Mouse (Mus musculus): Measurements from ENCODE around the gene Plaa. TPM values are rescaled to one million over a fixed set of nuclear protein-coding genes. Genes with fewer than 3 reads are reported as not detected.
"Not testable (repeated sequence)": the region's sequence is repeated elsewhere in the genome, so short reads cannot be mapped to it uniquely, and the experiment has no call there.

Gene Plaa
- 53.9 and 74.0 TPM in 2 replicates for total RNA-seq (2014; fragmentation: Nextera tagmentation)
- total RNA-seq (2017) = 131 and 154 TPM in 2 replicates

DNA sequence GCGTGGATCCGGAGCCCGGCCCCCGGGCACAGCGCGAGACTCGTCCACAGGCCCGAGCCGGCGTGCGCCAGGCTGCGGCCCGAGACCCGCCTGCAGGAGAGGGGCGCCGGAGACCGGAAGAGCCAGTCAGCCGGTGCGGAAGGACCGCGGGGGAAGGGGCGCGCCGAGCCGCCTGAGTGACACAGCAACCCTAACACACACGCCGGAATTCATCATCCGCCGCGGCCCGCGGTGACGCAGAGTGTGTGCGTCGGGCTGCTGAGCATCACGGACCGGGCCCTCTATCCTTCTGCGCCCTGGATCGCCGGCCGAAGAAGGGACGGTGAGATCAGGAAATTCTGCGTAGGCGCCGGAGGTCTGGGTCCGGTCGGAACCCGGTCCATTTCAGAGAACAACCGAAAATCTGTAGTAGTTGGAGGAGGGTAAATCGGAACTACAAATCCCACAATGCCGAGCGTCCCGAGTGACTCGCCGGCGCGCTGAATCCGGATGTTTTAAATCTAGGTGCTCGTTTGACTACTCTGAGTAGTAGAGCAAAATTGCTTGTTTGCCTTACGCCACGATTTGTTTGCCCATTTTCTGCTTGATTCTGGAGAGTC, at the start of gene Plaa:
TSS of gene Plaa (minus strand) at position 214 of the 599 bp plus-strand sequence.
- peak; percentile 98 for ATAC-seq (replicated peaks; ENCODE audit: low FRiP score, low TSS enrichment, poor library complexity, severe bottlenecking)

DNA sequence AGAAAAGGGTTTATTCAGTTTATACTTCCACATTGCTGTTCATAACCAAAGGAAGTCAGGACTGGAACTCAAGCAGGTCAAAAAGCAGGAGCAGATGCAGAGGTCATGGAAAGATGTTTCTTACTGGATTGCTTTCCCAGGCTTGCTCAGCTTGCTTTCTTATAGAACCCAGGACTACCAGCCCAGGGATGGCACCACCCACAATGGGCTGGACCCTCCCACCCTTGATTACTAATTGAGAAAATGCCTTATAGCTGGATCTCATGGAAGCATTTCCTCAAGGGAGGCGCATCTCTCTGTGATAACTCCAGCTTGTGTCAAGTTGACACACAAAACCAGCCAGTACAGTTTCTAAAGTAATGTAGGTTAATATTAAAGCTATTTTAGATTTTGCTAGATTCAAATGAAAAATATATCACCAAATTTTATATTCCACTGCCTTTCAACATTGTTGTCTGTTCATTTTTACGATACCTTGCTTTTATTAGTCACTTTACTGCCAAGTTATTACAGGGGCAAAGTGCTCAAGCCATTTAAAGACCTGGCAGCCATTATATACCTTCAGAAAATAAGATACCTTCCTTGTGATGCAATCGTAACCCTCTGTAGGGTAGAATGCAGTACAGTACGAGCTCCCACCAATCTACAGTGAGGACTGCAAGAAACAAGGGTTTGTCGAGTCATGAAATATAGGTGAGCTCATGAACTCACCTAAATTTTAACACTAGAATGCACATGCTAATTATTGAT, 47.6 kb upstream of the Plaa start:
- not testable (repeated sequence) for ATAC-seq (replicated peaks; ENCODE audit: low FRiP score, low TSS enrichment, poor library complexity, severe bottlenecking)

- ATAC-seq (replicated peaks; ENCODE audit: low FRiP score, low TSS enrichment, poor library complexity, severe bottlenecking) = no peak
Measured at GRCm38 (mm10) chr4:94649920-94650319, 46.9 kb upstream of the Plaa start, which contains the start of gene Lrrc19. Gene Lrrc19, minus strand, starts transcription at chr4:94650144.

GRCm38 (mm10) chr4:94643141-94643540, 40.1 kb upstream of the Plaa start:
- ATAC-seq (replicated peaks; ENCODE audit: low FRiP score, low TSS enrichment, poor library complexity, severe bottlenecking) = no peak

GRCm38 (mm10) chr4:94620077-94620476, 17.0 kb upstream of the Plaa start:
- ATAC-seq (replicated peaks; ENCODE audit: low FRiP score, low TSS enrichment, poor library complexity, severe bottlenecking) = no peak

DNA sequence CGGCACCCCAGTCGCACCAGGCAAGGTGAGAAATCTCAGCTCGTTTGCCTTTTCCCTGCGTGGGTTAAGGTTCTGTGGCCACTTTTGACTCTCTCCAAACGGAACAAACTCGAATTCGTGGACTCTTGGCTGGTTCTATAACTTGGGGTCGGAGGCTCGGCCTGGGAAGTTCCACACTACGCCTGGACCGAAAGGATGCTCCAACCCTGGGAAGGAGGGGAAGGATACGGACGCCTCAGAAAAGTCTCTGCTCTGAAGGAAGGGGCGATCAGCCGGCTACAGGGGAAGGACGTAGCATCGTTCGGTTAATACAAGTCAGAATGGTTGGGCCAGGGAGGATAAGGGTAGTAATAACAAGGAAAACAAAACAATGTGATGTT, 11.6 kb upstream of the Plaa start:
- ATAC-seq (replicated peaks; ENCODE audit: low FRiP score, low TSS enrichment, poor library complexity, severe bottlenecking) = peak; percentile 63

- peak; percentile 100 for ATAC-seq (replicated peaks; ENCODE audit: low FRiP score, low TSS enrichment, poor library complexity, severe bottlenecking)
Measured at GRCm38 (mm10) chr4:94613972-94614626, 11.1 kb upstream of the Plaa start, which contains the start of gene Ift74. Gene Ift74, plus strand, starts transcription at chr4:94614491.

GRCm38 (mm10) chr4:94610339-94610738, 7.3 kb upstream of the Plaa start:
- ATAC-seq (replicated peaks; ENCODE audit: low FRiP score, low TSS enrichment, poor library complexity, severe bottlenecking) = no peak

DNA sequence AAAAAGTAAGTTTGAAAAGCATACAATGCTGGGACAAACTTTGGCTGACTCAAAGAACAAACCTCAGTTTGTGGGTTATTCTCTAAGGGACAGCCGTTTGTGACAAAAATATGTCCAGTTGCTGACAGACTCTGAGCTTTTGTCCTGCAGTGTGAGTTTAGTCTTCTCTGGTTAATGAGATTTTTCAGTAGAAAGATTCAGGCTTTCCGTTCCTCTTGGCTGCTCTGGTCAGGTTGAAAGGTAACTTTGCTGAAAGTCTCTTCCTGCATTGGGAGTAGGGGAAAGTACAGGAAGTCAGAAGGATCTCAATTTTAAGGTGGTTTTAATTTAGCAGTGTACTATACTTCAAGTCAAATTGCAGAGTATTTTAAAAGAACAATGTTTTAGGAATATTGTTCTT, 2.5 kb upstream of the Plaa start:
- ATAC-seq (replicated peaks; ENCODE audit: low FRiP score, low TSS enrichment, poor library complexity, severe bottlenecking) = no peak

DNA sequence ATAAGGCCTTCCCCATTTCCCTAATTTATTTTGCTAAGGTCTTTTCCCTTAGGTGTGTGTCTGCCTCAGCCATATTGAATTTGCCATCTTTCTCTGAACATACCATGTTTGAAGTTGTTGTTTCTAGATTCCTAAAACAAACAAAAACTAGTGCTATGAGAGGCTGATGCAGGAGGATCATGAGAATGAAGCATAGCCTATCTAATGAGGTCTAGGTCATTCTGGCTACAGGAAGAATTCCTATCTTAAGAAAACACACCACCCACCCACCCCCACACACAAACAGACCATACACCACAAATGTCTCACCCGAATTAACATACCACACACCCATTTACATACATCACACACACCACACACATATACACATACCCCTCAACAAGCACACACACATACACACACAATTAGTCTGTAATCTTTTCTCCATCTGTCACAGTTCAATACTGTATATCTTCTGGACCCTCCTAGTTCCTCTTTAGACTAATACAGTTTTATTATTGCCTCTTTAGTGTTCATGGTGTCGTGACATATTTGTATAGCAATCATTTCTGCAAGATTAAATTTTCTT, 1.5 kb upstream of the Plaa start:
- no peak for ATAC-seq (replicated peaks; ENCODE audit: low FRiP score, low TSS enrichment, poor library complexity, severe bottlenecking)

- peak; percentile 59 for ATAC-seq (replicated peaks; ENCODE audit: low FRiP score, low TSS enrichment, poor library complexity, severe bottlenecking)
Measured at GRCm38 (mm10) chr4:94602496-94603030, 481 bp downstream of the Plaa start.

DNA sequence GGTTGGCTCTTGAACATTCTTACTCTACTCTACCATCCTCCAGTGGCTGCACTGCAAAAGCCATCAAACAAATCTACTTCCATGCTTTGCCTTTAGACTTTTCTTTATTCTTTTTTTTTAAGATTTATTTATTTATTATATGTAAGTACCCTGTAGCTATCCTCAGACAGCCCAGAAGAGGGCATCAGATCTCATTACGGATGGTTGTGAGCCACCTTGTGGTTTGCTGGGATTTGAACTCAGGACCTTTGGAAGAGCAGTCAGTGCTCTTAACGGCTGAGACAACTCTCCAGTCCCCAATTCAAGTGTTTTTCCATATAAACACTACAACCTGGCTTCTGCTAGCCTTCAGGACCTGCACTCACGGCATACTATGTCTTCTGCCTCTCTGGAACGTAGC, 1.6 kb downstream of the Plaa start:
- no peak for ATAC-seq (replicated peaks; ENCODE audit: low FRiP score, low TSS enrichment, poor library complexity, severe bottlenecking)

DNA sequence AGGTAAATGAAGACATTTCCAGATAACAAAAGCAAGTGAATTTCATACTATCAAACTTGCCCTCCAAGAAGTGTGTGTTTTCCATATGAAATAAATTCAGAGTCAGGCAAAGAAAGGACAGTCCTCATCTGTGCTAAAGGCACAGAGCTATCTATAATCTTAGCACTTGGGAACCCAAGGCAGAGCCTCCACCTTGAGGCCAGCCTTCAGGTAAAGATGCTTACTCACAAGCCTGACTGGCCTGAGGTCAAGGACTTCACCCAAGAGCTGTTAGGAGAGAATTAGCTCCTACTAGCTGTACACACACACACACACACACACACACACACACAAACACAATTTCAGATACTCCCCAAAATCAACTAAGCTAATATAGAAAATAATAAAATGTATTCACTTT, 10.3 kb downstream of the Plaa start:
- ATAC-seq (replicated peaks; ENCODE audit: low FRiP score, low TSS enrichment, poor library complexity, severe bottlenecking) = 0 out of 2 replicates have a peak, but pooled peaks have one; percentile 48

DNA sequence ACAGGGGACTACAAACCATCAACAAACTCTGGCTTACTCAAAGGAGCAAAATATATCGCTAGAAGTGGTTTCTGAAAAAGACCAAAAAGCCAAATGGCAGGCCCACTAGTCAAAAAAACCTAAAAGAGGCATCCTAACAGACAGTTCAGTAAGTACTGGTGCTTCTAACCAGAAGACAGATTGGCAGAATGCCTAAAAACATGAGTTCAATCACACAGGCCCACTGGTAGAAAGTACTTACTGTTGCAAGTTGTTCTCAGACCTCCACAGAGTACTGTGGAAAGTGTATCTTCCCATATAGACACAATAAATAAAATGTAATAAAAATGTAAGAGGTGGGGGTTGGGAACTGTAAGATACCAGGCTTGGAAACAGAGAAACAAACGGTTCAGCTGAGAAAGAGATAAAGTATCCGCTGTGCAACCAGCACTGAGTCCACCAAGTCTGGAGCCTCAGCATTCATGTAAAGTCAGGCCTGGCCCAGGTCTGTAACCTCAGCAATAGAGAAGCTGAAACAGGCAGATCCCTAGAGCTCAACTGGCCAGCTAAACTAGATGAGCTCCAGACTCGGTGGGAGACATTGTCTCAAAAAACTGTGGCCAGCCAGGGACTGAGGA, 11.2 kb downstream of the Plaa start:
- peak; percentile 76 for ATAC-seq (replicated peaks; ENCODE audit: low FRiP score, low TSS enrichment, poor library complexity, severe bottlenecking)

DNA sequence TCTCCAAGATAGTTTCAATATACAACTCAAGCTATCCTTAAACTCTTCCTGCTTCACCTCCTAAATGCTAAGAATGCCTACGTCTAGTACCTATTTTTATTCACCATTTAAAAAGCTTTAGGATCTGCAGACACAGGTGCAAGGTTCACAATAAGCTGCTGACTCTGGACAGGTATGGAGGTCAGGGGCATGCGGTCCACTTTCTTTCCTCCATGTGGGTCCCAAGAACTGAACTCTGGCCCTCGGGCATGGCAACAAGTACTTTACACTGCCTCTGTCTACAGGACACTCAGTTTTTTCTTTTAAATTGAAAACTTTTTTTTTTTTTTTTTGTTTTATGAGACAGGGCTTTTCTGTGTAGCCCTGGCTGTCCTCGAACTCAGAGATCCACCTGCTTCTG, 30.4 kb downstream of the Plaa start:
- ATAC-seq (replicated peaks; ENCODE audit: low FRiP score, low TSS enrichment, poor library complexity, severe bottlenecking) = no peak

- peak; percentile 59; the same call in 1 of the 2 replicates for ATAC-seq (replicated peaks; ENCODE audit: low FRiP score, low TSS enrichment, poor library complexity, severe bottlenecking)
Measured at GRCm38 (mm10) chr4:94564297-94564696, 38.7 kb downstream of the Plaa start.

DNA sequence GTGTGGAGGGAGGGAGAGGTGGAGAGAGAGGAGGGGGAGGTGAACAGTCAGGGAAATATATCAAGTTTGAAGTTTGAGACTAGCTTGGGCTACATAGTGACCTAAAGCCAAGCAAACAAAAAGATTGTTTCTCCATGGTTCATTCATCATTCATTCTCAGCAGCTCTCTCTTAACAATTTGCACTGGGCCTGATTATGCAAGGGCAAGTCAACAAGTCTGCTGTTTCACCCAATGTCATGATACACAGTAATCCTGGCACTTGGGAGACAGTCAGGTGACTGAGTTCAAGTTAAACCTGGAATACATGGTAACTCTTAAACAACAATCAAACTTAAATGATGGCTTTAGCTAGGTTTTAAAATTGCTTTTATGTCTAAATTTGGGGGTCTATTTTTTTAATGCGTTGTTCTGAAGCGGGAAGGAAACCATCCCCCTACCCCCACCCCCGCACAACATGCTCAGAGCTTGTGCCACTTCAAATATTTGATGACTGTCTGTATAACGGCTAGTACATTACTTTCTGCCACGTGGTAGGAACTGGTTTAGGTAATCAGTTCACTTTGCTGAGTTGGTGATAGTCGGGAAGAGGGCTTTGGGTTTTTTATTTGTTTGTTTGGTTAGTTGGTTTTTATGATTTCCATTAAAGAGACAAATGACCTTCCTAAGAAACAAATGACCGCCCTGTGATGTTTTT, 40.9 kb downstream of the Plaa start:
- ATAC-seq (replicated peaks; ENCODE audit: low FRiP score, low TSS enrichment, poor library complexity, severe bottlenecking) = no peak

- ATAC-seq (replicated peaks; ENCODE audit: low FRiP score, low TSS enrichment, poor library complexity, severe bottlenecking) = no peak
Measured at GRCm38 (mm10) chr4:94560316-94560715, 42.7 kb downstream of the Plaa start.

DNA sequence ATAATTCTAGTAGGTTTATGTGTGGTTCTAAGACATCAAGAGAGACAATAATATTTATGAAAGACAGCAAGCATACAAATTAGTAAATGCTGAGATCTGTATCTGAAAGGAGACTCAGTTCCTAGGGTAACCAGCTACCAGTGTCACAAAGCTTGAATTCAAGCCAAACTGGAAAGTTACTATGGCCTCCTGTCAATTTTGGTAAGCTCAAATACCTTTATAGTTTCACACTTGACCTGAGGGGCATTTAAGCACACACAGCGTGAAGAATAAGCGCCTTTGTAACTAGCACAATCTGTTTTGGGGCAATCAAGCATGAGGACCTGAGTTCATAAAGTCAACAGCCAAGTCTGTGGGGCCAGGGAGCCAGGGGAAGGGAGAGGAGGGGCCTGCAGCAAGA, 43.8 kb downstream of the Plaa start:
- no peak for ATAC-seq (replicated peaks; ENCODE audit: low FRiP score, low TSS enrichment, poor library complexity, severe bottlenecking)
